Mouse (Mus musculus) kidney, adult 9 months (tissue): ENCODE data around the gene E330021D16Rik.

Experiments used
- DNase-seq: peaks from one replicate; pipeline ENCODE4 v3.0.0; 2022

The E330021D16Rik gene

DNA sequence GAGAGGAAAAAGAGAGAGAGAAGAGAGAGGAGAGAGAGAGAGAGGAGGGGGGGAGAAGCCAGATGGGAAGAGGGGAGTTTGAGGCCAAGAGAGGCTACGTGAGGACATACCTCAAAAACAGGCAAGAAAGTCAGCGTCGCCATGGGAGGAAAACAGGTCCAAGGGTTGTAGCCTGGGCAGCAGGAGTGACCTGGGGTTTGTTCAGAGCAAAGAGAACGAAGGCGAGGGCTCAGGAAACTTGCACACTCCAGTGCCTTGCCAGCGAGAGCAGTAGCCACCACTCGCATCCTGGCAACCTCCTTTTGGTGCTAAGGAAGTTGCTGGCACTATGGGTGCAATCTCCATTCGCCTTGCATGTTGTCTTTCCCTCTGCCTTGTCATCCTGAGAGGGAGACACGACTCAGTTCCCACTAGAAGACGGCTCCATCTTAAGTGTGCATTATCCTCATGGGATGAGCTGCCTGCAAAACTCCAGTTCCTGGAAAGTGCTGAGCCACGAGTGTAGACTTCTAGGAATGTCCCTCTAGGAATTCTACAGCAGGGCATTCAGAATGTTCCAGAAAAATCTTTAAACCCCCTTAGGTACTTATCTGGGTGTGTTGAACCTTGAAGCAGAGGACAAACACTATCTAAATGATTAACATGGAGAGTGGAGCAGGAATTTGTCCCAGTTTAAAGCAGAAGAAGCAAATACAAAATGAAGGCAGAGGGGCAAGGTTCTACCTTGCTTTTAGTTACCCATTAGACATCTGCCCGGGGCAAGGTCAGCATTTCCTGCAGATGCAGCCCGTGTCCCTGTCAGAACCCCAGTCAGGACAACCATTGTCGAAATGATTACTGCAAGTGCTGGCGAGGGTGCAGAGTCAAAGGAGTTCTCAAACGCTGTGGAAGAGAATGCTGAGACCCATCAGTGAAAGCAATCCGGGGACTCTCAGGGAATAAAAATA, 3.8 kb upstream of the E330021D16Rik start:
- DNase-seq: peak; percentile 92

- DNase-seq: no peak
Observed at GRCm38 (mm10) chr6:136418333-136418848, 3.0 kb upstream of the E330021D16Rik start.

DNA sequence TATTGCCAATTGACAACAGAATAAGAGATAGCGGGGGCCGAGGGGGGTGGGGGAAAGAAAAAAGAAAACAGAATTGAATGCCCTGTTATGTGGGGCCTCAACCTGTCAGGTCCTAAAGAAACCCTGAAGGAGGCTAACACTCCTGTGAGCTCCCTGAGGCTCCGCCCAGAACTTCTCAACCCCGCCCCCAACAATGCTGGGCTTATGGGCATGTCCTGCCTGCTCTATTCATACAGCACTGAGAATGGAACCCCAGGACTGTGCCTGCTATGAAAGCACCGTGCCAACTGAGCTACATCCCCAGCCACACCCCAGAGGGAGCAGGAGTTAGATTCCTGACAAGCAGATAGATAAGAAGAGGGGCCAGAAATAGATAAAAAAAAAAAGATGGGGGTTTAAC, 2.5 kb upstream of the E330021D16Rik start:
- no peak for DNase-seq

DNA sequence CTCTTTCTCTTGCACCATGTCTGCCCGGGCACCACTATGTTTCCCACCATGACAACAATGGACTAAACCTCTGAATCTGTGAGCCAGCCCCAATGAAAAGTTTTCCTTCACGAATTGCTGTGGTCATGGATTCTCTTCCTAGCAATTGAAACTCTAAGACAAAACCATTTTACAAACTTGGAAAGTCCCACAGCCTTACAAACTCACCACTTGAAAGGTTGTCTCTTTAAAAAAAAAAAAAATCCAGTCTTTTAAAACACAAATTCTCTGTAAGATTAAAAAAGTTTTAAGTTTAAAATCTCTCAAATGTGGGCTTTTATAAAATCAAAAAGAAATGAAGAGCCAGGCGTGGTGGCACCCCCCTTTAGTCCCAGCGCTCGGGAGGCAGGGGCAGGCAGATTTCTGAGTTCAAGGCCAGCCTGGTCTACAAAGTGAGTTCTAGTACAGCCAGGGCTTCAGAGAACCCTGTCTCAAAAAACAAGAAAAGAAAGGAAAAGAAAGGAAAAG, 1.5 kb downstream of the E330021D16Rik start:
- no peak for DNase-seq

- peak; percentile 24 for DNase-seq
Observed at GRCm38 (mm10) chr6:136407608-136408192, 7.7 kb downstream of the E330021D16Rik start.

GRCm38 (mm10) chr6:136396860-136397259, 18.5 kb downstream of the E330021D16Rik start:
- DNase-seq: no peak

DNA sequence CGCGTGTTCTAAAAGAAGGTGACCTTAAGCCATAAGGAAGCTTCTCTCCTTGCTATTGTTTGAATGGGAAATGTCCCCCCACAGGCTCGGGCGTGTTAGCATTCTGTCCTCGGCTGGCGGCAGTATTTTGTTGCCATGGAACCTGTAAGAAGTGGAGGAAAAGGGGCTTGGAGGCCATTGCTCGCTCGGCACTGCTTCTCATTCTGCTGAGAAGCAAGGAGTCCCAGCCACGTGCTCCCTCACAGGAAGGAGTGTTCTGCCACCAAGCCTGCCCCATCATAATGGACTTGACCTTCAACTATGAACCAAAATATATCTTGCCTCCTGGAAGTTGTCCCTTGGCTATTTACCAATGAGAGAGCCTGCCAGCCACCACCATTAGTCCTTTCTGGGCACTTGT, 25.1 kb downstream of the E330021D16Rik start:
- DNase-seq: no peak

DNA sequence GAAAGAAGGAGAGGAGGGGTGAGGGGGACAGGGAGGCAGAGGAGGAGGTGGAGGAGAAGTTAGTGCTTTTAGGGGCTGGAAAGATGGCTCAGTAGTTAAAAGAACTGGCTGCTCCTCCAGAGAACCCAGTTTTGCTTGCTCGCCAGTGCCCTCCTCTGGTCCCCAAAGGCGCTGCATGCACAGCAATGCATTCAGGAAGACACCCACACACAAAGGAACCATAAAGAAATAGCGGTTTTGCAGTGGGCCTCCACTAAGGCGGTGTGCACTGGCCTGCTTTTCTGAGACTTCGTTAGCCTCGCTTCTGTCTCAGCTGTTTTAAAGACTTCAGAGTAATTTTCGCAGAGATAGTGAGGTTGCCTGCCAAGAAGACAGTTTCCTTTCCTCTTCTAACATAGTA, 30.1 kb downstream of the E330021D16Rik start:
- DNase-seq: no peak

DNA sequence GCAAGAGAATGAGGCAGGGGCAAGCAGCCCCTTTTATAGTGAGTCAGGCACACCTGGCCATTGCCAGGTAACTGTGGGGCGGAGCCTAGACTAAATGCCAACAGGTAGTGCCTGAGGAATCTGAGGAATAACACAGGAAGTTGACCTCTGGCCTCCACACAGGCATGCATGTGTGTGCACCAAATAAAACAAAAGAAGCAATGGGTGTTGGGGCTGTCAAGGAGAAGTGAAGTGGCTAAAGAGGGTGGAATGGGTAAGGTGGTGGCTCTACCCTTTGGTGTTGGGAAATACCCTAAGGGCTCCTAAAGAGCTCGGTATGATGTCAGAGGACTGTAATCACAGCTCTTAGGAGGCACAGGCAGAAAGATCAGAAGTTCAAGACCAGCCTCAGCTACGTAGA, 32.2 kb downstream of the E330021D16Rik start:
- DNase-seq: no peak

DNA sequence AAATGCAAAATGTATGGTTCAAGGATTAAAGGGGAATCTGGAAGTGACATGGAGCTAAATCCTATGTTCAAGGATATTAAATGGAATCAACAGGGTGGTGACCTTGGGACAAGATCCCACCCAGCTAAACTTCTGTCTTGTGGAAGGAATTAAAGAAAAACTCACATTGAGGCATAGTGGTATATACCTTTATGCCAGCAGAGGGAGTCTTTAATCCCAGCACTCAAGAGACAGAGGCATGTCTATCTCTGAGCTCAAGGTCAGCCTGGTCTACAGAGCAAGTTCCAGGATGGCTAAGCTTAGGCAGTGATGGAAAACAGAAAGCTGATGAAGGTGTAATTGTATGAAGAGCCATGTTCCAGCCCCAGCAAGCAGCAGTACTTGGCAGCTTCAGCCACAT, 39.3 kb downstream of the E330021D16Rik start:
- no peak for DNase-seq

GRCm38 (mm10) chr6:136364430-136365098, 50.8 kb downstream of the E330021D16Rik start:
- DNase-seq: no peak

DNA sequence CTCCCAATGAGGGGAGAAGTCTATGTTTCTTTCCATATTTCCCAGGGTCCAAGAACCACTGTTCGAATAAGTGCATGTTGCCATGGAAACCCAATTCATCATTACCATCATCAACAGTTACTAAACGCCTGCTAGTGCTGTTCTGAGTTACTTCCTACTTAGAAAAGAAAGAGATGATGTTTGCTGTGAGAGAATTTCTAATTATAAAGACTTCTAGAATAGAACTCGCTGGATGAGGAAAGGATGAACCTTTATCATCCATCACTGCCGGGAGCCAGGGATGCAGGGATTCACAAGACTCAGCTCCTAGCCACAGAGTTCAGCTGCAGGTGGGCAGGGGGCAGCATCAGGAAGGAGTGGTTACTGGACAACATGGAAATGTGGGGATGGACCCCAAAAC, 51.4 kb downstream of the E330021D16Rik start:
- no peak for DNase-seq

DNA sequence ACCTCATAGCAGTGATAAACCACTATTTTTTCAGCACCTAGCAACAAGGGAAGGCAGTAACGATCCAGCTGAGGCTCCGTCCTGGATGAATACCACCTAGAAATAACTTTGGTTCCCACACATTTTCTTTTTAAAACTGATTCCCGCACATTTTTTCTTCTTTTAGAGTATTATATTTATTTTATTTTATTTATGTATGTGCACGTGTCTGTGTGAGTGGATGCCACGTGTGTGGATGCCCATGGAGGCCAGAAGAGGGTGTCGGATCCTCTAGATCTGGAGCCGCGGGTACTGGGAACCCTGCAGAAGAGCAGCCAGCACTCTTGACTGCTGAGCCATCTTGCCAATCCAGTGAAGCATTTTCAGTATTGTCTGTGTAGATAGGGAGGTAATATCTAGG, 52.1 kb downstream of the E330021D16Rik start:
- no peak for DNase-seq

- no peak for DNase-seq
Observed at GRCm38 (mm10) chr6:136358471-136358870, 56.9 kb downstream of the E330021D16Rik start.

GRCm38 (mm10) chr6:136353399-136354184, 61.8 kb downstream of the E330021D16Rik start:
- peak; percentile 75 for DNase-seq
